Mouse (Mus musculus): ENCODE data around the gene Rbms3. TPM values are rescaled to one million over a fixed set of nuclear protein-coding genes. Genes with fewer than 3 reads are reported as not detected.

Gene Rbms3
- total RNA-seq, 2 experiments from 2014 or later: 47.3 to 59.2 TPM

DNA sequence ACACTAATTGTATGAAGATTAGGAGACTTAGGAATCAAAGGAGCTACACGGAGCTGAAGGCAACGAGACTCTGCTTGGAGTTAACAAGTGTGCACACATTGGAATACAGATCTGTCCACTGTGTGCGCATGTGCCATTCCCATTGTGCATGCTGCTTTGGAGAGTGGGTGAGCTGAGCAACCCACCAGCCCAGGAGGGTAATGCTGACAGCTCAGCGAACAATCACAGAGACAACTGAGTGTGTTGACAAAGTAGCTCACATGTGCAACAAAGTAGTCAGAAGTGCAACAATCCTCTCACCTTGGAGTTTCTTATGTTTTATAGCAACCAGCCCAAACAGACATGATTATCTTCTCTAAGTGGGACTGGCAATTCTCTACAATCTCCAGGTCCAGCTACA is 955.5 kb downstream of the Rbms3 start:
- DNase-seq (ENCODE audit: low spot score in 2 of 2): no peak

DNA sequence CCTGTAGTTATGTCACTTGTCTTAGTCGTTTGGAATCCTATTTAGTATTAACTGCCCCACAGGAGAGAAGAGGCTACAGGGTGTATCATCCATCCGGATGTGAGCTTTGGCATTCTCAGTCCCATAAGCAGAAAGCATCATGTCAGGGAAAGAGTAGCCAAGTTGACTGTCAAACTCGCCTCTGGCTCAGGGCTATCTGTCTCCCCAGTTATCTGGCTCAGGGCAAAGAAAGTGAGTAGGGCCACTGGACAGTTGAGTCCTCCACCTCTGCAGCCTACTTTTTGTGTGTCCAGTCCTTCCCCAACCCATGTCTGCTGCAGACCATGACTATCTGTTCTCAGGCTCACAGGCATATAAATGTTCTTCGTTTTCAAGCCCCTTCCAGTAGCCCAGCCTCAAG is 968.7 kb downstream of the Rbms3 start:
- no peak for DNase-seq (ENCODE audit: low spot score in 2 of 2)

DNA sequence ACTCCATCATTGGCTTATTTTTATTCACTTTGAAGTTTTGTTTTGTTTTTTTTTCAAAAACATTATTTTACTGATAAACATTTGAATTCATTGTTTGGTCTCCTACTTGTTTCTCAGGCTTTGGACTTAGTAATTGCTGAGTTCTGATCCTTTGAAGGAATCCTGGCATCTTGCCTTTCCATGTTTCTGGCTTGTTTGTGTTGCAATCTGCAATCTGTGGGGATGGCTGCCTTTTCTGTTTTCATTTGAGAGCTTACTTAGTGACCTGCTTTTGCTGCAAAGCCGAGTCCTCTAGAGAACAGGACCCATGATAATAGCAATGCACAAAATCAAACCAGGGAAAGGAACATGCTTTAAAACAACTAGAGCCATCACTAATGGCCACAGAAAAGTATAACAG is 969.8 kb downstream of the Rbms3 start:
- no peak for DNase-seq (ENCODE audit: low spot score in 2 of 2)

DNA sequence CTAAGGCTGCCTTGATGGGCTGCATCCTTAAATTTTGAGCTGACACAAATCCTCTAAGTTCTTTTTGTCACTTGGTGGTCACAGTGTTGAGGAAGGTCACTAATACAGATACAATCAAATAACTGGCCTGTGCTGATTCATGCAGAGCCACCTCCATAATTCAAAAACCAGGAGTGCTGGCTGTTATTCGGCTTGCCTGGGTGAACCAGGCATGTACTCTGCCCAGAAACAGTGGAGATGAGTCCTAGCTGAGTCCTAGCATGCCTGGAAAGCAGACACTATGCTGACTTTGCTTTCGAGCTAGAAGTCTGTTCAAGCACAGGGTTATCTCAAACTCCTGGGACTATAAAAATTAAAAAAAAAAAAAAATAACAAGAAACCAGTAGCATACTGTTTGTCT is 972.6 kb downstream of the Rbms3 start:
- DNase-seq (ENCODE audit: low spot score in 2 of 2): no peak

DNA sequence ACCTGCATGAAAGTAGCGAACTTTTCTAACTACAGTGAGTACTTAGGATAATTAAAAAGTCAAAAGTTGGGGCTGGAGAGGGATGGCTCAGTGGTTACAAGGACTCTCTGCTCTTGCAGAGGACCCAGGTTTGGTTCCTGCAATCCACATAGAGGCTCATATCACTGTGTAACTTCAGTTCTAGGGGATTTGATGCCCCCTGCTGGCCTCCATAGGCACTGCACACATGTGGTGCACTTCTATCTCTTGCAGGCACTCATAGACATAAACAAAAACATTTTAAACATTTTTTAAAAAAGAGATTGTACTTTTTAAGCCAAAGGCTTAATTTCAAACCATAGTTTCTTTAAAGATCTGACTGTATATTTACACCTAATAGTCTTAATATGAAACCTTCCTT is 978.3 kb downstream of the Rbms3 start:
- no peak for DNase-seq (ENCODE audit: low spot score in 2 of 2)

DNA sequence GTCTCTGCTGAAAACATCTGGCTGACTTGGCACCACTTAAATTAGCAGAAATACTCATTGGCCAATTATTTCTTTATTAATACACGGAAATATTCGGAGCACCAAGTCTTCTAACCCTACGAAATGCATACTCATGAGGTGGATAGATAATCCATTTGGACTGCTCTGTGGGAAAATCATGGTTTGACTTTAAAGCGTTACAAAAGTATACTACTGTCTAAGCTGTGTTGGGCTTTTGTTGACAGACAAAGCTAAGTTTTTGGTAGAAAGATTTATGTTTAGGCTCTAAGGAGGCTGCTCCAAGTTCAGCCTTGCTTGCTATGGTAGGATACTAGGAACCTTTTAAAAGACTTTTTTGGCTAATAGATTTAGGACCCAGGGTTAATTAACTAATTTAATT is 979.8 kb downstream of the Rbms3 start:
- no peak for DNase-seq (ENCODE audit: low spot score in 2 of 2)

DNA sequence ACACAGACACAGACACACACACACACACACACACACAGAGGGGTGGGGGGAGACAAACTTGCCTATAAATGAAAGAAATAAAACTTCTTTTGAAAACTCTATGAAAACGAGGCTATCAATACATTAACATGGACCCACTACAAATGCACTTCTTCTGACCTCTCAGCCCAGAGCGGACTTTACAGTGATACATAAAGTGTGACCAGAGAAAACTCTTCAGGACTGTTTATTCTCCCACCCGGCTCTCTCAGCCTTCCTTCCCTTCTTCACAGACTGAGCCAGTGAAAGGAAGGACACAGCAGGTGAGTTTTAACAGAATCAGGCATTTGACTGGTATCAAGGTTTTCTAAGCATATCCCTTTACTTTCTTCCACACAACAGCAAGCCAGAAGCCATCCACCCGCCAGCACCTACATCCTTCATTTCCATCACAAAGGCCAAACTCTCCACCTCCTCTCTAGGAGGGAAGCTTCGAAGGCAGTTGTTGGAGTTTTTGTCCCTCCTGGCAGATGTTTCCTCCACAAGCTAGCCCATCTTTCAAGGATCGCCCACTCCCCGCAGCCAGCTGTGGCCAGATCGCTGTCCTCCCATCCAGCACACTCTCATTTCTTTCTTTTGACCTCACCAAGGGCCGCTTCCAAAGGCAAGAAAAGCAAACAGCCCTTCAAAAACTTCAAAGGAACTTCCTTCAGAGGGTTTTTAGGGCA is 980.5 kb downstream of the Rbms3 start:
- no peak for DNase-seq (ENCODE audit: low spot score in 2 of 2)

DNA sequence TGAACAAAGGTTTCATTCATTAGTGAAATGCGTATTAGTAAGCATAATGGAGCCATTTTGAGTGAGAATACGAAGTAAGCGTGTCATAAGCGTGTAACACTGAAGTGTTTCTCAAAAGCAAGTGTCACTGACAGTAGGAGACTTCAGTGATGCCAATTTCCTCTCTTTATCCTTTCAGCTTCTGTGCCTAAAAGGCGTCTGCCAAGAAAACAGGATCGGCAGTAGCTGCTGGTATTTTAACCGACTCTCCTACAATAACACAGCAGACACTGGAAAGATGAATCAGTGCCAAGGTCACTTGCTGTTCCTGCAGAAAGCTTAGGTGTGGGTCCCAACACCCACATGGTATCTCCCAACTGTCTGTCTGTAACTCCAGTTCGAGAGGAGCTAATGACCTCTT is 985.1 kb downstream of the Rbms3 start:
- no peak for DNase-seq (ENCODE audit: low spot score in 2 of 2)

DNA sequence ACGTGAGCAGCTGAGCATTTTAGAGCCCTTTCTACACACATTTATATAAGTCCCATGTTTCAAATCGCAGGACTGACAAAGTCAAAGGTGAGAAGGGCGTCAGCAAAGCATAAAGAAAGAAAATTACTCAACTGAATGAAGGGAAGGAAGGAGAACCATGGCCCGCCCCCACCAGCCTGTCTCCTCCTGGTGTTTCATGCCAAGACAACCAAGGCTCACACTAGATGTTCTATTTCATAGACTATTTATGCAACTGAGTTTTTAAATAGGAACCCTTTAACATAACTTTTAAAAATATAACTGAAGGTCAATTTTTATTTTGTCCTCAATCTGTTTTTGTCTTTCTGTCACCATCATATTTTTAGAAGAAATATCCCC is 989.4 kb downstream of the Rbms3 start:
- DNase-seq (ENCODE audit: low spot score in 2 of 2): no peak

DNA sequence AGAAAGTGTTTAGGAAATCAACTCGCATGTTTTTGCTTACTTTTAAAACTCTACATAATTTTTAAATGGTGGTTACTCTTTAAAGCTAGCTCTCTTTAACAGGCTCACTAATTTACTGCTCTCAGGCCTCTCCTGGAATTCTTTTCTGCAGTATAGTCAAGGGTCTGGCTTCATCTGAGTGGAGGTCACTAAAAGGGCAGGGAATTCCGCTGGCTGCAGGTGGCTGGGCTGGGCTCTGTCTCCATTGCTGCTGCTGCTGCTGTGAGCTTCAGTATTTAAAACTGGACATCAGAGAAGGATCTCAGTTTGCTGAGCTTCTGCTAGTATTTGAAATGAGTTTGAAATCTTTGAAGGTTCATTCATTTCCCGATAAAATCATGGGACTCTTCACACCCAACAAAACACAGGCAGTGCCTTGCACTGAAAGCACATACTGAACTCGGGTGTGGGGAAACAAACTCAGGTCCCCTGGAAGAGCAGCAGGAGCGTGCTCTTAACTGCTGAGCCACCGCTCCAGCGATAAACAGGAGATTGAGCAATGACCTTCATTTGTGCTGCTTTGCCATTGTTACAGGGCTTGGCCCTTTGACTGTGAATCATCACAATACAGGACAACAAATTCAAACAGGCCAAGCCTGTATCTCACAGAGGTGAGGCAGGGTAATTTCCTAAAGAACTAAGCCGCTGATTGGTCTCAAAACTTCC is 990.0 kb downstream of the Rbms3 start:
- DNase-seq (ENCODE audit: low spot score in 2 of 2): no peak

DNA sequence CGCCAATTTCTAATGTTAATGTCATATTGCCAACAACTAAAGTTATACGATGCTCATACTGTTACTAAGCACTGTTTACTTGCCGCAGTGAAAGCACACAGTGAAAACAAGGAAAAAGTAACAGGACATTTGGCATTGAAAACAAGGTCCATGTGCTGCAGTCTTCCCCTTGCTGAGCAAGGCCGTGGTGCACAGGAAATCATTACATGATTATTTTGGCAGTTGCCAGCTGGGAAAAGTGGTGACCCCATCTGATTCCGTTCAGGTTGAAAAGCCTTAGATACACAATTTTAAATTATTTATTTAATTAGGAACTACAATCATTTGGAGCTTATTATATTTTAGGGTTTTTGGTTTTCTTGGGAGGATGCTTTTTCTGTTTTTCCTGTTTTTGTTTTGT is 995.9 kb downstream of the Rbms3 start:
- no peak for DNase-seq (ENCODE audit: low spot score in 2 of 2)

DNA sequence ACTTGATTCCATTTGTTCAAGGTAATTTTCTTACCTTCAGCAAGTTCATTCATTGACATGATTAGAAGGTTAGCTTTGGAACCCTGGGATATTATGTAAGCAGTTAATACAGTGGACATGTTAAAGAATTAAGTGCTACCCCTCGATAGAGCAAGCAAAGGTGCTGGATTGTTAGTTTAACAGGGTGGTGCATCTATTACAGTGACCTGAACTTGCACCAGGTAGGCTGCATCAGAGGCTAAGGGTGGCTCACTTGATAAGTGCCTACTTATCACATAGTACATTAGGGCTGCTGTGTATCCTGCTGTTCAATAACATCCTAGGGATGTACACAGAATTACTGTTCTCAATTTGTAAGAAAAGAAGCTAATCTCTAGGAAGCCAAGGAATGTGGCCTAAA is 996.6 kb downstream of the Rbms3 start:
- DNase-seq (ENCODE audit: low spot score in 2 of 2): no peak

DNA sequence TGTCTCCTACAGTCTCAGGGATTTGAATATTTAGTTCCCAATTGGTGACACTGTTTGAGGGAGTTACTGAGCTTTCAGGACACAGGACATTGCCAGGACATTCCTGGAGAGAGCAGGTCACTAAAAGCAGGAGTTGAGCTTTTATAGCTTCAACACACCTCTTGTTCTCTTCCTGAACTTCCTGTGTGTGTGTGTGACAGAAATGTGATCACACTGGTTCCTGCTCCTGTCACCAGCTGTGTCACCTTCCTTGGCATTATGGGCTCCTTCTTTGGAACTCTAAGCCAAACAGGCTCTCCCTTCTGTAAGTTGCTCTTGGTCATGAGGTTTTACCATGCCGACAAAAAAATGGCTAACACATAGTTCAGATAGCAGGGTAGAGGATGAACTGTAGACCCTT is 997.9 kb downstream of the Rbms3 start:
- DNase-seq (ENCODE audit: low spot score in 2 of 2): no peak

DNA sequence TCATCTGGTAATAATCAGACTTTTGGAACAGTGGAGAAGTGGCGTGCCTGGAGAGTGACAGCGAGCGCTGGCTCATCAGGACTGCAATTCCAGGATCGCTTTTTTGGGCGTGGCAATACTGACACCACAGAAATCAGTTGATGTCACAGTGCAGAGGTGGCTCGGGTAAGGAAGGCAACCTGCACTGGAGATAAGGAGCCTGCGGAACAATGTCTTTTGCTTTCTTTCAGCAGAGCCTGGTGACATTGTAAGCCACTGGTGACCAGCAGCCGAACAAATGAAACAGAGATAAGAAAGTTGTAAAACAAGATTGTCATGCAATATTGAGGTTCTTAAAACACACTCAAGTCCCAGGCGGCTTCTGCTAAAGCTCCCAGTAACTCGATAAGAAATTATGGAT is 998.9 kb downstream of the Rbms3 start:
- no peak for DNase-seq (ENCODE audit: low spot score in 2 of 2)

DNA sequence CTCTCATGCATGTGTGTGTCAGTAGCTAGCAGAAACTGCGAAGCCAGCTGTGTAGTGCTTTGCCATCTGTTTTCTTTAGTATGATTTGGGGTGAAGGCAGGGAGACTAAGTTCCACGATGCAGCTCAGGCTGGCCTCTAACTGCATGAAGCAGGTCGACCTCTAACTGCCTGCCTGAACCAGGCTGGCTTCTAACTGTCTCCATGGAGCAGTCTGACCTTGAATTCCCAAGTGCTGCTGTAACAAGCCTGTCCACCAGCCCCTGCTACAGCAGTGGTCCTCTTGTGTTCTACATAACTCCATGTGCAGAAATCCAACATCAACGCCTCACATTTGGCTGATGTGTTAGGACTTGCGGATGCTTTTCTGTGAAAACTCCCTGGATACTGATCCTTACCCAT is 1009.3 kb downstream of the Rbms3 start:
- DNase-seq (ENCODE audit: low spot score in 2 of 2): no peak

DNA sequence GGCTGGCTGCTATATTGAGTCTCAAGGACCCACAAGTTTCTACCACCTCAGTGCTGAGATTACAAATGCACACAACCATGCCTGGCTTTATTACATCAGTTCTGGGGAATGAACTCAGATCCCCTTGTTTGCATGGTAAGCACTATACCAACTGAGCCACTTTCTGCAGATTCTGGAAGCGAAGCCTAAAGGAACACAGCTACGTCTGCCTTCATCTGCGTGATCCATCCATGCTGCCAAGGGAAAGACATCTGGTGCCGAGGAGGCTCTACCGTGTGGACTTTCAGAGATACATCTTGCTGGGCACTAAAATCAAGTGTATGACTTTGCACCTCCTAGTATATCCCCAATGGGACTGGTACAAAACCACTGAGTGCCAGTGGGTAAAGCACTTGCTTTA is 1010.8 kb downstream of the Rbms3 start:
- DNase-seq (ENCODE audit: low spot score in 2 of 2): no peak

DNA sequence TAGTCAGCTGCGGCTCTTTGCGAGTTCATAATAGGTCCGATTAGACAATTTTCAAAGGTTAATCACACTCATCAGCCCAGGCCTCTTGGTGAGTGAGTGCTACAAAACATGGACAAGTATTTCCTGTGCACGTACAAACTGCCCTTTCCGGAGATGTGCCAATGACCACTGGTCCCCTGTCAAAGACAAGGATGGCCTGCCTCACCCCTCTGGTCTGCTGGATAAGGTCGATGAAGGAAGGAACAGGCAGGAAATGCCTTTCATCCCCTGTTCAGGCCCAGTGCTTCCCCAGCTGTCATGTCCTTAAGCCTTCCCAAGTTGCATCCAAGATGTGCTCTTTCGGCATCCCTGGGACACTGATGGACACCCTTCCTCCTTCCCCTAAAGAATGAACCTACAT is 1016.4 kb downstream of the Rbms3 start:
- DNase-seq (ENCODE audit: low spot score in 2 of 2): no peak

DNA sequence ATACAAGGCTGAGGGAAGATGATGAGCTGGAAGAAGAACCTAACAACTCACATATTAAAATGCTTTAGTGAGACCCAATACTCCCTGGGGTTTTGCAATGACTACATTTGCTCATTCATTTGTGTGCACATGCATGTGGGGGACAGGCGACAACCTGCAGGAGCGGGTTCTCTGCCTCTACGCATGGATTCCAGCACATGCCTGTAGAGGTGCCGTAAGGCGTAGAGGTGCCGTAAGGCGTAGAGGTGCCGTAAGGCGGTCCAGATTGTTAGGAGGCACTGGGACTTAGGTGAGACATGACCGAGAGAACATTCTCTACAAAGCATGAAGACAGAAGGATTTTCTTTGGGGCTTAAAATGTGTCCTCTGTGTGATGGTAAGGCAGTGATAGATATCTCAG is 1033.7 kb downstream of the Rbms3 start:
- DNase-seq (ENCODE audit: low spot score in 2 of 2): no peak

DNA sequence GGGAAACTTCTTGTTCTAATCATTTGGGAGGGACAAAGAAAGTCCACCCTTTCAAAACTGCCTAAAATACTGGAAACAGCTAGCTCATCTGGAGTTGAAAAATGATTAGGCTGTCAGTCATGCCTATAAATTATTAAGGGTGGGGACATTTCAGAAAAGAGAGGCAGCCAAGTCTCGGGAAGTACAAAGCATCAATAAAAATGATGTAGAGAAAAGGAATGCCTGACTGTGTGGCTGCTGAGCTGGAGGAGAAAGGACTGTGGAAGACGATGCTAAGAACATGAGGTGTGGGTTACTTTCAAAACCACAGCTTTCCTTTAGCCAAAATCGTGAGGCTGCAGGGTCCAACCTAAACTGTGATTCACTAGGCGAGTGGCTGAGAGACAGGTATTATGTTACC is 1037.2 kb downstream of the Rbms3 start:
- DNase-seq (ENCODE audit: low spot score in 2 of 2): no peak

DNA sequence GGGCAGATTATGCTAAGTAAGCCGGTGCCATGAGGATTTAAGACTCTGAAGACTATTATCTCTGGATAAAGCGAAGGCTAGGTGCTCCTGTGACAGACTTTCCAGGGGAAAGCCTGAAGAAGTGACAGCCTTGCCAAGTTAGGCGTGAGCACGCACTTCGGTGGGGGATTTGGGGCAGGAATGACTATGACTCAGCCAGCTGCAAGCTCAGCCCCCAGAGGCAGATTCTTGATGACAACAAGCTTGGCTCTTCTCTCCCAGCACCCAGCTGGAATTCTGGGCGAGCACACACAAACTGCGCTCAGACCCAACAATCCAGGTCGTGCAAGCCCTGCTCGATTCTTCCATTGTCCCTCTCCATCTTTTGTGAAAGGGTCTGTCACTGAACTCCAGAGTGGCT is 1038.6 kb downstream of the Rbms3 start:
- no peak for DNase-seq (ENCODE audit: low spot score in 2 of 2)

DNA sequence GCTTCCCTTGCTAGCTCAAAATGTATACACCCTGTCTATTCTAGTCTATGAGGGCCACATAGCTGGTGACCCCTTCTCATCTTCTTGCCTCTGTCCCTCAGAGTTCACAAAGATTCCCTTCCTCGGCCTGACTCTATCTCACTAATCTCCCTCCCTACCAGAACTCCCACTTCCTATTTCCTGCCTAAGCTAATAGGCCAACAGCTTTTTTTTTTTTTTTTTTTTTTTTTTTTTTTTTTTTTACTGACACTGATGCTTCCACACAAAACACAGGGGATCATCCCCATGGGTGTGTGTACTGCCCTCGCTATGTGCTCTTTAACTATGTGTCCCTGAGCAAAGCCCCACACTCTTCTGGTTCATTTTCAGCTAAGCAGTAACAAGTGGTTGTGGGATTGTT is 1060.0 kb downstream of the Rbms3 start:
- DNase-seq (ENCODE audit: low spot score in 2 of 2): no peak

DNA sequence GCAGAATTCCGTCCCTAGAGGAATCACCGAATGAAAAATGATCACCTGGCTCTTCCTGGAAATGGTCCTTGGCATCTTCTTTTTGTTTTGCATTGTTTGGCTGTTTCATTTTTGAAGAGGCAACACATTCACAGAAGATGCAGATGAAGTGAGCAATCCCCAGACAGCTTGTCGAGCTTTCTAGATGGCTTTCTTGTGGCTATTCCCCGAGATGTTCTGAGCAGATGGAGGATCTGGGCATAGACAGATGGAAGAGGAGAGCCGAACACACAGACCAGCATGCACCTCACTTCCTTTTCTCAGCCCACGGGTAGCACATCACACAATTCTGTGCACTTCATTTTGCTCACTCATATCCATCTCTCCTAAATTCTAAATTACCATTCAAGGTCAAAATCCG is 1063.0 kb downstream of the Rbms3 start:
- DNase-seq (ENCODE audit: low spot score in 2 of 2): no peak

DNA sequence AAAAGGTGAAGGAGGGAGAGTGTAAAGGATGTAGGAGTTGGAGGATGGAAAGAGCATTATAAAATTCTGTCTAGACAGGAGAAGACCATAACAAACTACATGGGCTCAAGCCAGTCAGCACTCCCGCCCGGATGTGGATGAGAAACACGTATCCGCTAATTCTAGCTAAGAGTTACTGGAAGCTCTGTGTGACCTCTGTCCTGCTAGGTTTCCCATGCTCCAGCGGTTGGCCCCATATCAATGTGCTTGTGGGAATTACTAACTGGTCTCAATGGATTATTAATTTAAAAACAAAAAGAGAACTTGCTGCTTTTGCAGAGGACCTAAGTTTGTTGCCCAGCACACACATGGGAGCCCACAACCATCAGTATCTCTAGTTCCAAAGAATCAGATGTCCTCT is 1071.9 kb downstream of the Rbms3 start:
- DNase-seq (ENCODE audit: low spot score in 2 of 2): no peak
